Mouse (Mus musculus) right cerebral cortex, adult 18-20 months (tissue): ENCODE results near the gene Pih1d2.
"Not testable (repeated sequence)": the region's sequence is repeated elsewhere in the genome, so short reads cannot be mapped to it uniquely, and the experiment has no call there.

Experiments used
- DNase-seq: peaks from one replicate; pipeline ENCODE4 v3.0.0; 2022; ENCODE audit warnings: mixed read lengths

Gene Pih1d2

DNA sequence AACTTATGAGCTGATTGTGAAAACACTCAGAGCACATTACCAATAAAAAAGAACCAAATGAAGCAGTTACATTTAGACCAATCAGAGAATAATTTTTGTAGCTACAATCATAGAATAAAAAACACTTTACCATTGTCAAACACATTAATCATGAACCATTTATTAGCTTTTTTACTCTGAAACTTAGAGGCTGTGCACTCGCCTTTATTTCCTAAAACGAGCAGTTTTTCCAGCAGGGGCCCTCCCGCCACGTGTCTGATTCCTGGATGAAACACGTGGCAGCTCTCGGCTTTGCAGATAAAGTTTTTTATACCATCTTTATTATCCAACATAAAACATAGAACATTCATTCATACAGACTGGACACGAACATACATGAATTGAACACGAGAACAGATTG is 13.8 kb downstream of the Pih1d2 start:
- not testable (repeated sequence) for DNase-seq

DNA sequence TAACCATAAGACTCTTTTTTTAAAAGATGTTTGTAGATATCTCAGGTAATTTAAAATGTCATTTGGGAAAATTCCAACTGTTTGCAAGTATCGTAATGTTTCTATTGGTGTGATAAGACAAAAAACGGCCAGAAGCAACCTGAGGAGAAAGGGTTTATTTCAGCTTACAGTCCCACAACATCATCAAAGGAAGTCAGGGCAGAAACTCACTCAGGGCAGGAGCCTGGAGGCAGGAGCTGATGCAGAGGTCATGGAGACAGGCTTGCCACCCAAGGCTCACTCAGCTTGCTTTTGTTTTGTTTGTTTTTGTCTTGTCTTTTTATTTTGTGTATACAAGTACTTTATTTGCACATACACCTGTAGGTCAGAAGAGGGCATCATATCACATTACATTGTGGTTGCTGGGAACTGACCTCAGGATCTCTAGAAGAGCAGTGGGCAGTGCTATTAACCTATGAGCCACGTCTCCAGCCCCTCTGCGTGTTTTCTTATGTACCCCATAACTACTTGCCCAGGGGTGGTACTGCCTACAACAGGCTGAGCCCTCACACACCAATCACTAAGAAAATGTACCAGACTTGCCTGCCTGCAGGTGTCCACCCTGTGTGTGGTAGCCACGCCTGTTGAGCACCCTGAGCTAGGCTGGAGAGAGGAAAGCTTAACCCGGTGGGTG is 15.0 kb downstream of the Pih1d2 start:
- DNase-seq: no peak

DNA sequence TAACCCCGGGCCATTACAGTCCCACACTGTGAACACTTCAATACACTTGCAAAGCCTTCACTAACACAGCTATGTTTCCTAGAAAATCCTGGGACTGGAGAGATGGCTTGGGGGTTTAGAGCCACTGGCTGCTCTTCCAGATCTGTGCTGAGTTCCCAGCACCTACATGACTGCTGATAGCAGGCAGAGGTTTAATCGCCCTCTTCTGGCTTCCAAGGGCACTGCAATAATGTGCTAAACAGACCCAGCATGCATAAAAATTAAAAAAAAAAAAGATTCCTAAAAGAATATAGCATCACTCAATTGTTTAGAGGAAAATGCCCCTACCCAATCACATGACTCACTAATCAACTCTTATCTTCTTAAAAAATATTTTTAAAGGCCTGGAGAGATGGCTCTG is 15.9 kb downstream of the Pih1d2 start:
- no peak for DNase-seq

GRCm38 (mm10) chr9:50634270-50634669 is 17.1 kb downstream of the Pih1d2 start:
- DNase-seq: no peak

DNA sequence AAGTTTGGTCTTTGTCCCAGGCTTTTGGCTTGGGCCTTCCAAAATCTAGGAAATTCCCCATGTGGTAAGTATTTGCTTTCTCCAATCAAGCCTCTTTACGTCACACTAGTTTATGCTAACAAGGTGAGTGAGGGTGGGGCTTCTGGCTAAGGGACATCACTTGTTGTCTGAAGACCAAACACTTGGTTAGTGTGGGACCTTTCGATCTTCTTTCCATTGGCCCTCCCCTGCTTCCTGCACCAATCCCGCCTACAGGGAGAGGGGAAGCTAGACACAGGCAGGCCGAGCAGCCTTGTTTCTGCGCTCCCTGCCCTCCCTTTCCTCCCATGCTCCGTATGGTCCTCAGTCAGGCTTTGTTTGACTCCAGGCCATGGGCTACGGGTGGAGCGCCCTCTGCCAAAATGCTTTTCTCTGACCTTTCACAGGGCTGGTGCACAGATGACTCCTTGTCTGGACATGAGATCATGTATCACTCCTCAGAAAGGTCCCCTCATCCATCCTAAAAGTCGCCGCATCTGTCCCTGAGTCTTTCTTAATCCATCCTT is 29.8 kb downstream of the Pih1d2 start:
- DNase-seq: no peak

GRCm38 (mm10) chr9:50650503-50650902 is 33.4 kb downstream of the Pih1d2 start:
- no peak for DNase-seq

DNA sequence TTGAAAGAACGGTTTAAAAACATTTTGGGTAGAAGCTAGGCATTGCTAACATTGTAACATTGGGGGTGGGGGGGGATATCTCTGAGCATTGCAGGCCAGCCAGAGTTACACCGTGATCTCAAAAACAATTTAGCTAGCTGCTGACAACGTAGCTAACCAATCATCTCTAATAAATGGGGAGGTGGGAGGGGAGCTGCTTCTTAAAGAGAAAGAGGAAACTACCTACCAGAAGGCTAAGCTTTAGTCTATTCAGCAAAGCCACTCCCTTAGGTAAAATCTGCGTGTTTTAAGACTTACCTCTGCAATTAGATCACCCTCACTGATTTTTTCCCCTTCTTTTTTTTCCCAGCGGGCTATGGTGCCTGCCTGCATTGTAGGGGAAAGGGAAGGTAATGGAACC is 41.3 kb downstream of the Pih1d2 start:
- no peak for DNase-seq

DNA sequence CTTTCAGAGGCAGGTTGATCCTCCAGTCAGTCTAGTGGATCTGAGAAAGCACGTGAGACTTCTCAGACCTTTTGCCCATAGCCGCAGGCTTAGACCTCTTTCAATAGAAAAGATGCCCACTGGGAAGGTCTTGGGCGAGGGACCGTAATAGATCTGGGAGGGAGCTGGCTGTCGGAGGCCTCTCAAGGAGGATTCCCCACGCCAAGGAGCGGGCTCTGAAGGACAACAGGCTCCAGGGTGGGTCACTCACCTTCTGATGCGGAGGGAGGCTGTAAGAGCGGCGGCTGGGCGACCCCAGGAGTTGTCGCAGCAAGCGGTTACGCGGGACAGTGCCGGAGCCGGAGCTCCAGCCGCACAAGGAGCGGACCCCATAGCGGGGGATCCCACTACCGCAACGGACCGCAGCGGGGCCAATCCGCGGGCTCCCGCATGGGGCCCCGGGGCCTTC is 41.8 kb downstream of the Pih1d2 start:
- no peak for DNase-seq

DNA sequence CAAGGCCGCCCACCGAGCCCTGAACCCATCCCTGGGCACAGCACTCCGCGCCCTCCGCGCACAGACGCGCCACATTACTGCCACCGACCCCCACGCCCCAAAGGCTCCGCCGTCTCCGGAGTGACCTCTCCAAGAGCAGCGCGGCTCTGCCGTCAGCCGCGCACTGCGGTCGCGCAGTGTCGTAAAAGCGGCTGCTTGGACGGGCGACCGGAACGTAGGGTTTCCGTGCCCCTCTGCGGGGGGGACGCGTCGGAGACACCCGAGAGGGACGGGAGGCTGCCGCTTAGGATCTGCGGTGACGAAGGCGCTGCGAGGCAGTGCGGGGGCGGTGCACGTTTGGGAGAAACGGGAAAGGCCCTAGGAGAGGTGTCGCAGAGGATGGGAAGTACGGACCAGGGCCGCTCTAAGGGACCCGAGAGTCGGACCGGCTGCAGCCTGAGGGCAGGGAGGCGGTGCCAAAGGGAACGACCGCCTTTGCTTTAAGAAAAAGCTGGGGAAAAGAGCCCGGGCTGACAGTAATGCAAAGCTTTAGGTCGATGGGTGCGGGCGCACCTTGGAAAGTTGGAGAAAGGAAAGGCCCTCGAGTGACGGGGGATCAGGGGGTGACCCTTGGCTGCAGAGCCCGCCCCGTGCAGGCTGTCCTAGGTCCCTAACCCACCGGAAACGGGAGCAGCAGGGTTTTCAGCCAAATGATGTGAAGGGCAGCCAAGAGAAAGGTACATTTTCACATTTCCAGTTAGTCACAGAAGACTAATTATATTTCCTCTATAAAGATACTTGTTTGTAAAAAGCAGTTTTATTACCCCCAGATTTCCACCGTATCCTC is 42.5 kb downstream of the Pih1d2 start, which contains the start of gene Dlat:
Gene Dlat, minus strand, starts transcription at position 389 of the 826 bp plus-strand sequence.
- peak; percentile 93 for DNase-seq

- peak; percentile 21 for DNase-seq
Measured at GRCm38 (mm10) chr9:50660431-50660830, 43.3 kb downstream of the Pih1d2 start.

- DNase-seq: no peak
Measured at GRCm38 (mm10) chr9:50664826-50665225, 47.7 kb downstream of the Pih1d2 start.

DNA sequence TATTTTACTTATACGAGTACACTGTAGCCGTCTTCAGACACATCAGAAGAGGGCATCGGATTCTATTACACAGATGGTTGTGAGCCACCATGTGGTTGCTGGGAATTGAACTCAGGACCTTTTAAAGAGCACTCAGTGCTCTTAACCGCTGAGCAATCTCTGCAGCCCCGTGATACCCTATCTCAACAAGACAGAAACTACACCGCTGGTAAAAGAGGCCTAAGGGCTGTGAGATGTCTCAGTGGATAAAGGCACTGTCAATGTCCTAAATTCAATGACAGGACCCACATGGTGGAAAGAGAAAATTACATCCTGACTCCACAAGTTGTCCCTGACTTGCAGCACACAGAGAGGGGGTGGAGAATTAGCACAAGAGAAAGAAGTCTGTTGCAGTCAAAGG is 49.3 kb downstream of the Pih1d2 start:
- no peak for DNase-seq

- no peak for DNase-seq
Measured at GRCm38 (mm10) chr9:50667579-50668498, 50.7 kb downstream of the Pih1d2 start.

- peak; percentile 47 for DNase-seq
Measured at GRCm38 (mm10) chr9:50670690-50671089, 53.6 kb downstream of the Pih1d2 start.
